25 mouse cellular contexts compared by ENCODE assay signal in the genomic region with DNA sequence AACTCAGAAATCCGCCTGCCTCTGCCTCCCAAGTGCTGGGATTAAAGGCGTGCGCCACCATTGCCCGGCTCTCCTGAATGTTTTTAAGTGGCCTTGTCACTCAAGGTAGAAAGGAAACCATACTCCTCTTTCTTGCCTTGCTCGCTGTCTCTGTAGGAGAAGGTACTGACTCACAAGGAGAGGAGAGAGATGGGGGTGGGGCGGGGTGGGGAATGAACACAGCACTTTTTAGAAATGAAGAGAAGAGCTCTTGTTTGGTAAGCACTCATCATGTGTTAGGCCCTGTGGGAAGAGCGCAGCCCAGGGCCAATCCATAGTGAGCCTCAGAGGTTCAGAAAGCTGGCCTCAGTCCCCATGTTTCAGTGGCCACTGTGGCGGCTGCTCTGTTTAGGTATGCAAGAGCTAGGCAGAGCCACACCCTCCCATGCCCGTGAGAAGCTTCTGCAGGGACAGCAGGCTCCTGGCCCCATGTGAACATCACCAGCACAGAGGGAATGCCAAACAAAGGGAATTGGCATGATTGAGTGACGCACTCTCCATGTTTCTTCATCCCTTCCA.
DNase-seq lines count a peak whose midpoint lies in the region; ATAC-seq and TF ChIP-seq lines count a peak whose summit lies in the region.
"Had no signal": no experiment of that assay in that cellular context is flagged by ENCODE, and none has a peak within 500 bp of the region (broad histone marks: within the 10 kb centered on the region; RNA-seq: fewer than 3 reads in every experiment).

No protein-coding gene starts in this region.

- peaks cover 97% of the 10 kb centered on the region for H3K79me2 ChIP-seq in CH12.LX (replicated peaks; ENCODE audit: control insufficient read depth, extremely low read depth, insufficient read depth, poor library complexity, severe bottlenecking)

- dilution Hi-C loops in CH12.LX (cut with MboI; ENCODE audit: extremely low pct_ligation_motif_present, extremely low pct_unique_long_range_greater_than_20kb, low sequenced_read_pairs): no loop called here

- no peak overlapping the region for H3K4me3 ChIP-seq in heart, embryonic 10.5 days
- H3K4me3 ChIP-seq in CH12.LX (replicated peaks in 1 of 3; ENCODE audit: low read depth in 2 of 3, low read length in 2 of 3, poor library complexity in 1 of 3): no peak overlapping the region
- H3K4me3 ChIP-seq in liver, embryonic 14.5 days (ENCODE audit: insufficient read depth in 1 of 2, low read depth in 2 of 2, low read length in 2 of 2): no peak overlapping the region
- H3K4me3 ChIP-seq: embryonic facial prominence, embryonic 15.5 days; forebrain, embryonic 12.5 days; heart, adult 2 months; limb, embryonic 13.5 days; lung, embryonic 15.5 days; midbrain, embryonic 12.5 days had no signal

- peak overlapping the region; percentile 62; the same call in 1 of the 2 replicates for H3K27ac ChIP-seq in heart, embryonic 10.5 days
- peak overlapping the region; percentile 18 for H3K27ac ChIP-seq in CH12.LX (ENCODE audit: insufficient read depth, low read depth)
- peak overlapping the region; percentile 41 for H3K27ac ChIP-seq in liver, embryonic 14.5 days
- H3K27ac ChIP-seq: embryonic facial prominence, embryonic 15.5 days; forebrain, embryonic 12.5 days; heart, adult 2 months; limb, embryonic 13.5 days; lung, embryonic 15.5 days; macrophage; midbrain, embryonic 12.5 days had no signal

- in situ Hi-C loops in CH12.LX (cut with MboI; ENCODE audit: low pct_ligation_motif_present, low pct_unique_long_range_greater_than_20kb, low sequenced_read_pairs): no loop called here

- no peak for DNase-seq in heart, embryonic 10.5 days (ENCODE audit: low spot score)
- DNase-seq in heart, adult 9 months (ENCODE audit: low spot score in 2 of 2): no peak
- DNase-seq in CH12.LX (ENCODE audit: extremely low read depth): no peak
- DNase-seq in R1 (ENCODE audit: low read depth, low spot score): peak; percentile 42
- no peak for DNase-seq in liver, embryonic 14.5 days (ENCODE audit: low read depth in 3 of 3, low spot score in 3 of 3)
- DNase-seq in spleen, postnatal 4 days (ENCODE audit: low spot score in 2 of 2): no peak
- DNase-seq: adrenal gland, postnatal 25 days; cerebellum, adult 18-20 months; cerebellum, postnatal 36 days; gastrocnemius, postnatal 10 days; heart, adult 2 months; kidney, adult 11 months; kidney, postnatal 10 days; layer of hippocampus, postnatal 36 days; right cerebral cortex, postnatal 14 days; spleen, adult 18-20 months had no signal

- no peaks in the 10 kb centered on the region for H3K36me3 ChIP-seq in heart, embryonic 10.5 days
- H3K36me3 ChIP-seq in CH12.LX (replicated peaks in 1 of 2; ENCODE audit: control insufficient read depth in 1 of 2, insufficient read depth in 1 of 2, low read length in 1 of 2): peaks cover 36 to 91% of the 10 kb centered on the region in 2 experiments
- H3K36me3 ChIP-seq in liver, embryonic 14.5 days (replicated peaks; ENCODE audit: control insufficient read depth, insufficient read depth, low read depth): no peaks in the 10 kb centered on the region
- H3K36me3 ChIP-seq: embryonic facial prominence, embryonic 15.5 days; forebrain, embryonic 12.5 days; limb, embryonic 13.5 days; lung, embryonic 15.5 days; midbrain, embryonic 12.5 days had no signal

- H3K27me3 ChIP-seq in heart, embryonic 10.5 days (ENCODE audit: insufficient read depth, poor library complexity, severe bottlenecking): no peaks in the 10 kb centered on the region
- no peaks in the 10 kb centered on the region for H3K27me3 ChIP-seq in CH12.LX (replicated peaks)
- H3K27me3 ChIP-seq in liver, embryonic 14.5 days (ENCODE audit: control insufficient read depth, insufficient read depth, low read length): no peaks in the 10 kb centered on the region
- H3K27me3 ChIP-seq: embryonic facial prominence, embryonic 15.5 days; forebrain, embryonic 12.5 days; limb, embryonic 13.5 days; lung, embryonic 15.5 days; midbrain, embryonic 12.5 days had no signal

- no peak overlapping the region for H3K4me2 ChIP-seq in CH12.LX (ENCODE audit: insufficient read depth, low read depth, poor library complexity, severe bottlenecking)
- H3K4me2 ChIP-seq in liver, embryonic 14.5 days (ENCODE audit: low read depth): peak overlapping the region; percentile 31; the same call in 1 of the 2 replicates
- H3K4me2 ChIP-seq: embryonic facial prominence, embryonic 15.5 days; forebrain, embryonic 12.5 days; limb, embryonic 13.5 days; lung, embryonic 15.5 days; midbrain, embryonic 12.5 days had no signal

- H3K4me1 ChIP-seq in heart, embryonic 10.5 days: peaks cover 12% of the 10 kb centered on the region
- peaks cover 60 to 99% of the 10 kb centered on the region in 2 experiments for H3K4me1 ChIP-seq in CH12.LX (ENCODE audit: control insufficient read depth in 1 of 2, insufficient read depth in 2 of 2)
- H3K4me1 ChIP-seq in liver, embryonic 14.5 days (replicated peaks; ENCODE audit: control insufficient read depth in 2 of 2, insufficient read depth in 2 of 2, low read length in 1 of 2): peaks cover 48 to 68% of the 10 kb centered on the region in 2 experiments
- H3K4me1 ChIP-seq: lung, embryonic 15.5 days had no signal

- TF ChIP-seq CTCF in CH12.LX (conservative IDR thresholded peaks at IDR 0.05 in 1 of 2, IDR thresholded peaks at IDR 0.05 in 1 of 2; ENCODE audit: low read depth in 2 of 2, low read length in 2 of 2): no peak
- no peak for TF ChIP-seq CTCF in liver, embryonic 14.5 days (IDR thresholded peaks at IDR 0.05; ENCODE audit: low read depth)

- ATAC-seq in liver, embryonic 14.5 days (ENCODE audit: insufficient read depth): peak; percentile 65
- no peak for ATAC-seq in cerebellum, adult (ENCODE audit: insufficient number of reproducible peaks, low FRiP score, low TSS enrichment)
- ATAC-seq: activated CD4-positive, CD25-positive, alpha-beta regulatory T cell, adult 4 months; hindbrain, embryonic 16.5 days had no signal

- TF ChIP-seq EP300 in CH12.LX (IDR thresholded peaks at IDR 0.05; ENCODE audit: low read length): no peak
- no peak for TF ChIP-seq EP300 in liver, embryonic 14.5 days (IDR thresholded peaks at IDR 0.05; ENCODE audit: low read depth)

- 76% methylated on average over 10 of the region's 10 CpGs for WGBS in heart, embryonic 10.5 days
- 61% methylated on average over 10 of the region's 10 CpGs for WGBS in liver, embryonic 14.5 days (ENCODE audit: insufficient replicate concordance)

- no peak overlapping the region for H3K9ac ChIP-seq in CH12.LX (ENCODE audit: insufficient read depth, low read depth)
- no peak overlapping the region for H3K9ac ChIP-seq in liver, embryonic 14.5 days (replicated peaks)
- H3K9ac ChIP-seq: embryonic facial prominence, embryonic 15.5 days; forebrain, embryonic 12.5 days; limb, embryonic 13.5 days; lung, embryonic 15.5 days; midbrain, embryonic 12.5 days had no signal

- TF ChIP-seq RAD21 in CH12.LX (IDR thresholded peaks at IDR 0.05; ENCODE audit: low read depth, low read length): no peak

- no peak for TF ChIP-seq POLR2A in CH12.LX (IDR thresholded peaks at IDR 0.05; ENCODE audit: low read depth, low read length)

- H3K9me3 ChIP-seq in heart, embryonic 10.5 days: no peaks in the 10 kb centered on the region
- no peaks in the 10 kb centered on the region for H3K9me3 ChIP-seq in CH12.LX (replicated peaks; ENCODE audit: low read length)
- no peaks in the 10 kb centered on the region for H3K9me3 ChIP-seq in liver, embryonic 14.5 days (ENCODE audit: control insufficient read depth, low read length)
- H3K9me3 ChIP-seq: embryonic facial prominence, embryonic 15.5 days; forebrain, embryonic 12.5 days; limb, embryonic 13.5 days; lung, embryonic 15.5 days; midbrain, embryonic 12.5 days had no signal

TF ChIP-seq in CH12.LX, 34 proteins besides CTCF, POLR2A, EP300 and RAD21:
- TF ChIP-seq NELFE (IDR thresholded peaks at IDR 0.05; ENCODE audit: low read depth, low read length): no peak
- TF ChIP-seq HCFC1 (IDR thresholded peaks at IDR 0.05; ENCODE audit: low read depth, low read length): no peak
- TF ChIP-seq MEF2A (IDR thresholded peaks at IDR 0.05; ENCODE audit: borderline replicate concordance, low read depth, low read length): no peak
- no peak for TF ChIP-seq CHD1 (IDR thresholded peaks at IDR 0.05; ENCODE audit: low read depth, low read length)
- no peak for TF ChIP-seq PAX5 (IDR thresholded peaks at IDR 0.05; ENCODE audit: low read length)
- TF ChIP-seq ZMIZ1 (IDR thresholded peaks at IDR 0.05; ENCODE audit: low read depth, low read length): no peak
- TF ChIP-seq IRF4 (IDR thresholded peaks at IDR 0.05; ENCODE audit: low read depth, low read length): no peak
- TF ChIP-seq BHLHE40 (IDR thresholded peaks at IDR 0.05; ENCODE audit: low read depth, low read length): no peak
- TF ChIP-seq RCOR1 (conservative IDR thresholded peaks at IDR 0.05; ENCODE audit: low read depth, low read length): no peak
- TF ChIP-seq POLR2AphosphoS2 (IDR thresholded peaks at IDR 0.05; ENCODE audit: low read depth, low read length): no peak
